Mouse (Mus musculus) lung, embryonic 14.5 days (tissue): ENCODE data around the gene Sbk1. TPM values are rescaled to one million over a fixed set of nuclear protein-coding genes. Genes with fewer than 3 reads are reported as not detected.

ENCODE experiments used
- ATAC-seq: fragments of 200-750 bp; cut with Nextera tagmentation; 2 replicates; pipeline ENCODE4 v1.8.0; 2017; ENCODE audit warnings: mild to moderate bottlenecking, moderate TSS enrichment, moderate library complexity; ENCODE audit not compliant: insufficient read depth
- DNase-seq: peaks from one replicate; pipeline ENCODE4 v3.0.0-alpha.2; 2015
- H3K27ac ChIP-seq: fragments of 300-500 bp; sonication (generic); 2 replicates; pipeline ENCODE4 v1.5.1; 2014; ENCODE audit warnings: low read depth, mild to moderate bottlenecking, moderate library complexity
- H3K27me3 ChIP-seq: fragments of 300-500 bp; sonication (generic); 2 replicates; pipeline ENCODE4 v1.6.1; 2014; ENCODE audit warnings: low read length, control low read depth; ENCODE audit not compliant: insufficient read depth
- H3K36me3 ChIP-seq: fragments of 300-500 bp; sonication (generic); 2 replicates; pipeline ENCODE4 v1.6.1; 2014; ENCODE audit warnings: control low read depth; ENCODE audit not compliant: insufficient read depth
- H3K4me1 ChIP-seq: fragments of 300-500 bp; sonication (generic); 2 replicates; pipeline ENCODE4 v1.6.1; 2014; ENCODE audit warnings: antibody characterized with exemption, control low read depth; ENCODE audit not compliant: insufficient read depth
- H3K4me2 ChIP-seq: fragments of 300-500 bp; sonication (generic); 2 replicates; pipeline ENCODE4 v1.6.1; 2014; ENCODE audit warnings: mild to moderate bottlenecking
- H3K4me3 ChIP-seq: fragments of 300-500 bp; sonication (generic); 2 replicates; pipeline ENCODE4 v1.5.1; 2014; ENCODE audit warnings: low read depth, low read length
- H3K9ac ChIP-seq: fragments of 300-500 bp; sonication (generic); 2 replicates; pipeline ENCODE4 v1.6.1; 2014
- H3K9me3 ChIP-seq: fragments of 300-500 bp; sonication (generic); 2 replicates; pipeline ENCODE4 v1.6.1; 2016; ENCODE audit warnings: low read depth, low read length, control low read depth
- CTCF ChIP-seq: IDR thresholded peaks from 2 replicates; pipeline ENCODE4 v1.5.1; 2016; ENCODE audit warnings: antibody characterized with exemption, low read depth
- WGBS: fragments of 180-500 bp; shearing (Covaris S2); extraction: QIAGEN DNeasy Blood & Tissue Kit; methylation state at CpG from one replicate; pipeline ENCODE4 v1.1.7; 2014; 5-methylcytosine and 5-hydroxymethylcytosine counted together
- polyA plus RNA-seq: library from polyadenylated mRNA; unstranded; fragments of >200 nt; fragmentation: Nextera tagmentation; extraction: Ambion mirVana; gene quantifications from 2 replicates; pipeline ENCODE4 v1.2.1, GENCODE M21; 2014

The Sbk1 gene
- polyA plus RNA-seq = 51.2 and 57.0 TPM in 2 replicates

DNA sequence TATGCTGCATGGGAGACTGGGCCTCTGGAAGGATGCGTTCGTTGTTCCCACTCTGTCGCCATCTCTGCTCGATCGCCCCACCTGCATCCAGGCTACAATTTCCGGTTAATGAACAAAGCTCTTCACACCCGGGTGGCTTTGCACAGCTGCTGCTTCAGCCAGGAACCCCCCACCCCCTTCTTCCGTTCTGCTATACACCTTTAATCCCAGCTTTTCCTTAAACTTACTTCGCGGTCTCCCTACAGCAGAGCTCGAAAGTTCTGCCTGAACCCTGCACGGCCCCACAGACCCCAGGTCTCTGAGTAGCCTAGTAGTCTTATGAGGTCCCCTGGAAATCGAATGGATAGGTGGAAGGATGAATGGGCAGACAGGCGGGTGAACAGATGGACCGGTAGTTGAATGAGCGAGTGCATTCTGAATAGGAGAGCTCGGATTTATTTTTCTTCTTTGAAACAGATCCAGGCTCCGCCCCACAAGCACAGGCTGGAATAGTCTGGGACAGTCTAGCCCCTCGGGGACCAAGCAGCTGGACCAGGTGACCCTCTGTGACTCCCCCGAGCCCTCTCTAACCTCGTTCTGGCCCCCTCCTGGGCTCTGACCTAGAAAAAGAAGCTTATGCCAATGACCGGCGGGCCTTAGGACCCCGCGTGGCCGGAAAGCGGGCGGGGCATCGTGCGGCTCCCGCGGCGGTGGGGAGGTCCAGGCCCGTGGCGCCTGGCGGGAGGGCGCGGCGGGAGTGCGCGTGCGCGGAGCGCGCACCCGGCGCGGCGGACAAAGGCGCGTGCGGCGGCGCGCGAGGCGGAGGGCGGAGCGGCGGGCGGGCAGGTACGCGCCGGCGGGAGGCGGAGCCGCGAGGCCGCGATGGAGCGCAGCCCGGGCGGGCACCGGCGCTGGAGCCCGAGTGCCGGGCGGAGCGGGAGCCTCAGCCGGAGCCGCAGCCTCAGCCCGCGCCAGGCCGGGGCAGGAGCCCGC is at the start of gene Sbk1:
Gene Sbk1 (plus strand): TSS at position 908 of the 972 bp plus-strand sequence.
- ATAC-seq (peak; percentile 93), DNase-seq (peak; percentile 96)
- Histone ChIP-seq H3K4me1 (peaks cover 14% of the 10 kb centered on the region), H3K4me2 (peak within 1 kb of the TSS; percentile 90), H3K9me3 (no peaks in the 10 kb centered on the region), H3K27me3 (no peaks in the 10 kb centered on the region), H3K4me3 (peak within 1 kb of the TSS; percentile 97), H3K27ac (peak within 1 kb of the TSS; percentile 94), H3K9ac (peak within 1 kb of the TSS; percentile 95), H3K36me3 (peaks cover 24% of the 10 kb centered on the region)
- no peak for TF ChIP-seq CTCF
- WGBS = under 1% methylated on average over 84 of the region's 85 CpGs

DNA sequence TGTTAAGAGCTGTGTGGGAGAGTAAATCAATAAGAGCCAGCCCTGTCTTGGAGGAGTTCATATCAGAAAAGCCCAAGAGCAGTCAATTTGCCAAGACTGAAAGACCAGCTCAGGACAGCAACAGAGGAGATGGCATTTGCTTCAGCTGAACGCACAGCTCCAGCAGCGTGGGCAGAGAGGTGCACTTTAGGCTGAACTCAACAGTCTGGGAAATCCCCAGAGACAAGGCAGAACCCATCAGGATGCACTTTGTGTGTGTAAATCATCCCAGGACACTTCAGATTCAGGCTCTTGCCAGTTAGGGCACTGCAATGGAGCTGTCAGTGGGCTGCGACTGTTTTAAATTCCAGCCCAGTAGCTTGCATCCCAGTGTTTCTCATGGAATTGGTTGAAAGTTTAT is 49.7 kb upstream of the Sbk1 start:
- no peak for TF ChIP-seq CTCF
- ATAC-seq (no peak), DNase-seq (no peak)
- no peak overlapping the region for H3K27ac ChIP-seq
- H3K36me3 ChIP-seq = no peaks in the 10 kb centered on the region
- H3K4me2 ChIP-seq = no peak overlapping the region
- no peaks in the 10 kb centered on the region for H3K27me3 ChIP-seq
- H3K9me3 ChIP-seq = no peaks in the 10 kb centered on the region
- no peaks in the 10 kb centered on the region for H3K4me1 ChIP-seq
- H3K4me3 ChIP-seq = no peak overlapping the region
- 70% methylated on average over 3 of the region's 3 CpGs for WGBS
- H3K9ac ChIP-seq = no peak overlapping the region

DNA sequence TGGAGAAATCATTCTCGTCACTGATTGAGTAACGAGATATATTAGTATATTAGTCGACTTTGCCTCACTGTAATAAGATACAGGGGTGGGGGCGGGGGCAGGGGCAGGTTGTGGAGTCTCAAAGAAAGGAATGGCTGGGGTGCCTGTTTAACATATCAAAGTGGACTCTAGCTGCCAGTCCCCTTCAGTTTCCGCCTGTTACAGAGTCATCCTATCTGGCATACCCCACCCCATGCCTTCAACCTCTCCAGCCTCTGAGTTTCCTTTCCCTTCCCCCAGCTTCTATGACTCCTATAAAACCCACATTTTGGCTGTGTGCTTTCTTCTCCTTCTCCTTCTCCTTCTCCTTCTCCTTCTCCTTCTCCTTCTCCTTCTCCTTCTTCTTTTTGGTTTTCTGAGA is 46.3 kb upstream of the Sbk1 start:
- Histone ChIP-seq H3K27ac (no peak overlapping the region), H3K9ac (no peak overlapping the region), H3K4me3 (no peak overlapping the region), H3K27me3 (no peaks in the 10 kb centered on the region), H3K4me1 (no peaks in the 10 kb centered on the region), H3K9me3 (no peaks in the 10 kb centered on the region), H3K36me3 (no peaks in the 10 kb centered on the region), H3K4me2 (no peak overlapping the region)
- TF ChIP-seq CTCF = no peak
- no peak for DNase-seq
- 29% methylated on average over 5 of the region's 5 CpGs for WGBS
- ATAC-seq = no peak

DNA sequence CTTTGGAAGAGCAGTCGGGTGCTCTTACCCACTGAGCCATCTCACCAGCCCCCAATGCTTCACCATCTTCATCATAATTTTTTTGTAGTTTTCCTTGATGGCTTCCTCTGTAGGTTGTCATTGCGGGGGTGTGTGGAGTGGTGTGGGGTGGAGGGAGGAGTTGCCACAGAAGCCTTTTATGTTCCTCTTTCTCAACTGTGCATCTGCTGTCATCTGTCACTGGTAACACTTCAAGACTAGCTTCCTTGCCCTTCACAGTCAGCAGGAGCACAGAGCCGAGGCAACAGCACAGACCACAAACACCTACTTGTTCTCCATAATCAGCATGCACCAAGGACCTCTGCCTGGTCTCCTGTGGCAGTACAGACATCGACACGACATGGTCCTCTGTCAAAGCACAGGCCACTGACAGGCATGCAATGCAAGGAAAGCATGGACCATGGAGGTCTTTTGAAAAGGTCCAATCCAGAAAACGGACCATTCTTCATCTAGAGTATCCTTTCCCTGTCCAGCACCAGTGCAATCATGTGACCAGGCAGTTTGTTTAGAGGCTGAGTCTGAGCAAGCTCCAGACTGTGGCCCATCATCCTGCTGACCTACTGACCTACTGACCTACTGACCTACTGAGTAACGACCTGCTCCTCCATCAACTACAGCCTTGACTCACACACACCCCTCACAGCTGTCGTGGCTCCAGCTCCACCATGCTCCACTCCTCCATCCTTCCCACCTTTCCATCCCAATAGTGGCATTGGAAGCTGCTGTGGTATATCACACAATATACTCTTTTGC is 41.9 kb upstream of the Sbk1 start:
- Histone ChIP-seq H3K27me3 (no peaks in the 10 kb centered on the region), H3K9me3 (no peaks in the 10 kb centered on the region), H3K4me2 (no peak overlapping the region), H3K9ac (no peak overlapping the region), H3K4me1 (no peaks in the 10 kb centered on the region), H3K4me3 (no peak overlapping the region), H3K27ac (no peak overlapping the region), H3K36me3 (no peaks in the 10 kb centered on the region)
- ATAC-seq (no peak), DNase-seq (no peak)
- 57% methylated on average over 8 of the region's 8 CpGs for WGBS
- TF ChIP-seq CTCF = no peak

DNA sequence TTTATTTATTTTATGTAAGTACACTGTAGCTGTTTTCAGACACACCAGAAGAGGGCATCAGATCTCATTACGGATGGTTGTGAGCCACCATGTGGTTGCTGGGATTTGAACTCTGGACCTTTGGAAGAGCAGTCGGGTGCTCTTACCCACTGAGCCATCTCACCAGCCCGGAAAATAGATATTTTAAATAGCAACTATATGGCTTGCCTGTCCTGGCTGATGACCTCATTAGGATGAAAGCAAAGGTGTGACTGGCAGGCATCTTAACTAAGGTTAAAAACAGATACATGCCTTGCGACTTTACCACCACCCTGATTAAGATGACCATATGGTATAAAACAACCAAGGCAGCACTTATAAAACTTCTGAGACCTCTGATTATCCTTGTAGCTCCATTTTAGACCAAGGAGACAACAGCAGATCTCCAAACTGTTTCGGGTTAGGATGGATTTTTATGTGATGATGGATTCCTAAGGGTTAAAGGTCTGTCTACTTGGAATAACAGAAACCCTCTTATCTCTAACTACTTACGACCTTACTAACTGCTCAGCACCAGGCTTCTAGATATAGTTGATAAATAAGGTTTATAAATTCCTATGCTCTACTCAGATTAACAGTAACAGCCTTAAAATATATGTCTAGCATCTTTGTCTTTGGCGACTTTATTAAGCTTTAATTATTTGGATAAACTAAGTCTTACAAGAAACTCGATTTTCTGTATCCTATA is 39.9 kb upstream of the Sbk1 start:
- Histone ChIP-seq H3K9me3 (no peaks in the 10 kb centered on the region), H3K9ac (no peak overlapping the region), H3K4me1 (no peaks in the 10 kb centered on the region), H3K36me3 (no peaks in the 10 kb centered on the region), H3K27ac (no peak overlapping the region), H3K4me2 (no peak overlapping the region), H3K4me3 (no peak overlapping the region), H3K27me3 (no peaks in the 10 kb centered on the region)
- DNase-seq (no peak), ATAC-seq (no peak)
- no peak for TF ChIP-seq CTCF
- WGBS = 51% methylated on average over 7 of the region's 8 CpGs

DNA sequence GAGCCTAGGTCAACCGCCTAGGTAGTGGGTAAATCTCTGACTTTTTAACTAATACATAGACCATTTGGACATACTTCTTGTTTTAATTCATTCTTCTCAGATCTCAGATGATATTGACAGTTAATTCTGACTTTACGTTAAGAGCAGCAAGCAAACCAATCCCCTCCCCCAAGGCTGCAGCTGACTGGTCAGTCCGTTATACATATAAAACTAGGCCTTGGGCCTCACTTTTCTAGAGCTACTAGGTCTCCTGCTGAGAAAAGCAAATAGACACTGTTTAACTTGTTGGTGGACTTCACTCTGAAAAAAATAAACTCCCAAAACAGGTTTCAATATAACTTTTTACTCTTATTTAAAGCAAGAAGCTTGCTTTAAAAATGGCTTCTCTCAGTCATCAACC is 37.8 kb upstream of the Sbk1 start:
- 72% methylated on average over 3 of the region's 3 CpGs for WGBS
- no peak overlapping the region for H3K9ac ChIP-seq
- no peaks in the 10 kb centered on the region for H3K36me3 ChIP-seq
- DNase-seq = no peak
- TF ChIP-seq CTCF = no peak
- no peaks in the 10 kb centered on the region for H3K27me3 ChIP-seq
- H3K27ac ChIP-seq = no peak overlapping the region
- H3K4me3 ChIP-seq = no peak overlapping the region
- H3K9me3 ChIP-seq = no peaks in the 10 kb centered on the region
- no peaks in the 10 kb centered on the region for H3K4me1 ChIP-seq
- H3K4me2 ChIP-seq = no peak overlapping the region
- no peak for ATAC-seq
